Mouse (Mus musculus) heart, postnatal 0 days (tissue): ENCODE measurements at regions not wholly inside any gene's neighbourhood (a gene's known extent, or its start where the extent isn't known, plus 50 kb on each side); places are given as distances from the start of the nearest gene placed in this dataset.

Experiments used
- CTCF ChIP-seq: IDR thresholded peaks from 2 replicates; pipeline ENCODE4 v1.5.1; 2016; ENCODE audit warnings: antibody characterized with exemption, control low read depth, low read depth
- EP300 ChIP-seq: IDR thresholded peaks from 2 replicates; pipeline ENCODE4 v1.6.1; 2016; ENCODE audit warnings: antibody characterized with exemption, low read depth

DNA sequence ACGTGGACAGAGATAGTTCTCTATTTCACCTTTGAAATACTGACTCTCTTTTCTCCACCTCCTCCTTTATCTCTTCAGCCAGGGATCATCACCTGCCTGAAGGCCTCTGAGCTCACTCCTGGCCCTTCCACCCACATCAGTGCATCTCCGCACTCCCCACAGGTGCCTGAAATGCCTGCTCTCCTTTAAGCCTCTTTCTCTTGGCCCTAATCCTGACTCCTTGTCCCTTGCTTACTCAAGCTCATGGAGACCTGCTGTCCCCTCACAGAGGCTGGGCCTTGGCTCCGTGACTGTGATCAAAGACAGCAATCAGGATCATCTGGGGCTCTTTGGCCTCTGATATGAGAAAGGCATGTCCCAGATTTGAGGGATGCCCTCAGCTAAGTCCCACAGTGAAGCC lies 212.5 kb upstream of the Arid1b start:
- TF ChIP-seq EP300 (no peak), CTCF (no peak)
